Mouse (Mus musculus) heart, embryonic 14.5 days (tissue): ENCODE measurements around the gene Golga2. TPM values are rescaled to one million over a fixed set of nuclear protein-coding genes. Genes with fewer than 3 reads are reported as not detected.
A peak's percentile ranks its signal among the peaks of the same experiment; 100 is the strongest.

Source experiments
- ATAC-seq: fragments of 200-750 bp; cut with Nextera tagmentation; 2 replicates; pipeline ENCODE4 v1.8.0; 2017; ENCODE audit warnings: low read depth, moderate TSS enrichment; ENCODE audit not compliant: insufficient number of reproducible peaks, insufficient read depth, low FRiP score
- H3K27ac ChIP-seq, 2 experiments: fragments of 200-500 bp in 1 of 2; fragments of 300-500 bp in 1 of 2; sonication (generic) in 1 of 2; replicated peaks in 1 of 2; 2 replicates each; pipeline ENCODE4 v1.5.1; 2012 to 2014; ENCODE audit warnings: low read depth in 2 of 2, low read length in 2 of 2, control low read depth in 1 of 2, mild to moderate bottlenecking in 1 of 2, mixed read lengths in 1 of 2; ENCODE audit not compliant: control insufficient read depth in 1 of 2, insufficient read depth in 1 of 2
- H3K27me3 ChIP-seq: fragments of 300-500 bp; sonication (generic); 2 replicates; pipeline ENCODE4 v1.6.1; 2014; ENCODE audit warnings: mild to moderate bottlenecking, low read length, control low read depth; ENCODE audit not compliant: control insufficient read depth, insufficient read depth
- H3K36me3 ChIP-seq: fragments of 300-500 bp; sonication (generic); 2 replicates; pipeline ENCODE4 v1.6.1; 2014; ENCODE audit warnings: mild to moderate bottlenecking, control low read depth, low read length, mixed read lengths; ENCODE audit not compliant: control insufficient read depth, insufficient read depth
- H3K4me1 ChIP-seq, 2 experiments: fragments of 200-500 bp in 1 of 2; fragments of 300-500 bp in 1 of 2; sonication (generic) in 1 of 2; 2 replicates each; pipeline ENCODE4 v1.6.1; 2012 to 2014; ENCODE audit warnings: low read length in 2 of 2, control low read depth in 1 of 2, mixed read lengths in 1 of 2; ENCODE audit not compliant: control insufficient read depth in 2 of 2, insufficient read depth in 2 of 2
- H3K4me2 ChIP-seq: fragments of 300-500 bp; sonication (generic); 2 replicates; pipeline ENCODE4 v1.6.1; 2014; ENCODE audit warnings: mild to moderate bottlenecking, low read length
- H3K4me3 ChIP-seq, 2 experiments: fragments of 200-500 bp in 1 of 2; fragments of 300-500 bp in 1 of 2; sonication (generic) in 1 of 2; 2 replicates each; pipeline ENCODE4 v1.5.1; 2012 to 2014; ENCODE audit warnings: low read length in 2 of 2, mild to moderate bottlenecking in 2 of 2, control low read depth in 1 of 2, low read depth in 1 of 2, moderate library complexity in 1 of 2; ENCODE audit not compliant: control insufficient read depth in 1 of 2, insufficient read depth in 1 of 2
- H3K9ac ChIP-seq: fragments of 300-500 bp; sonication (generic); 2 replicates; pipeline ENCODE4 v1.6.1; 2014; ENCODE audit warnings: mild to moderate bottlenecking, low read length
- H3K9me3 ChIP-seq: fragments of 300-500 bp; sonication (generic); 2 replicates; pipeline ENCODE4 v1.6.1; 2016; ENCODE audit warnings: low read length, control low read depth; ENCODE audit not compliant: control insufficient read depth
- WGBS: fragments of 180-500 bp; shearing (Covaris S2); extraction: QIAGEN DNeasy Blood & Tissue Kit; methylation state at CpG from one replicate; pipeline ENCODE4 v1.1.7; 2014; 5-methylcytosine and 5-hydroxymethylcytosine counted together
- polyA plus RNA-seq: library from polyadenylated mRNA; unstranded; fragments of >200 nt; fragmentation: Nextera tagmentation; extraction: Ambion mirVana; gene quantifications from 2 replicates; pipeline ENCODE4 v1.2.1, GENCODE M21; 2014

The Golga2 gene
- polyA plus RNA-seq, 1 experiment from 2014 or later, result 22.6 TPM

GRCm38 (mm10) chr2:32348311-32348710 lies 61.1 kb downstream of the Golga2 start:
- Histone ChIP-seq H3K4me1 (peaks cover 5 to 6% of the 10 kb centered on the region in 2 experiments; a peak in 2 of 4 replicates), H3K9me3 (no peaks in the 10 kb centered on the region), H3K4me2 (no peak overlapping the region), H3K9ac (no peak overlapping the region), H3K27ac (no peak overlapping the region), H3K27me3 (peaks cover 28% of the 10 kb centered on the region; the same call in 1 of the 2 replicates), H3K4me3 (no peak overlapping the region), H3K36me3 (no peaks in the 10 kb centered on the region)
- 82% methylated on average over 11 of the region's 11 CpGs for WGBS
- ATAC-seq, result no peak

GRCm38 (mm10) chr2:32349625-32350255 lies 62.6 kb downstream of the Golga2 start:
- 50% methylated on average over 8 of the region's 8 CpGs for WGBS
- Histone ChIP-seq H3K27ac (no peak overlapping the region), H3K4me2 (no peak overlapping the region), H3K27me3 (peaks cover 28% of the 10 kb centered on the region; the same call in 1 of the 2 replicates), H3K4me3 (no peak overlapping the region), H3K9me3 (no peaks in the 10 kb centered on the region), H3K9ac (no peak overlapping the region), H3K36me3 (no peaks in the 10 kb centered on the region), H3K4me1 (peaks cover 10 to 13% of the 10 kb centered on the region in 2 experiments)
- ATAC-seq, result no peak

- no peak for ATAC-seq
- WGBS, result 47% methylated on average over 13 of the region's 13 CpGs
- no peaks in the 10 kb centered on the region for H3K36me3 ChIP-seq
- no peak overlapping the region for H3K27ac ChIP-seq
- H3K4me3 ChIP-seq, result no peak overlapping the region
- no peaks in the 10 kb centered on the region for H3K9me3 ChIP-seq
- no peak overlapping the region for H3K4me2 ChIP-seq
- H3K4me1 ChIP-seq, result peaks cover 12 to 15% of the 10 kb centered on the region in 2 experiments
- H3K27me3 ChIP-seq, result peaks cover 28% of the 10 kb centered on the region; the same call in 1 of the 2 replicates
- H3K9ac ChIP-seq, result no peak overlapping the region
Measured at GRCm38 (mm10) chr2:32350471-32351051, 63.4 kb downstream of the Golga2 start.

- H3K27ac ChIP-seq, result no peak overlapping the region
Measured at GRCm38 (mm10) chr2:32351471-32351961, 64.3 kb downstream of the Golga2 start.

GRCm38 (mm10) chr2:32352151-32353006 lies 65.2 kb downstream of the Golga2 start, which contains the start of gene Ciz1:
TSS of gene Ciz1 (plus strand) at chr2:32352327.
- WGBS, result 2% methylated on average over 45 of the region's 52 CpGs
- H3K4me1 ChIP-seq, result peaks cover 12 to 15% of the 10 kb centered on the region in 2 experiments
- no peaks in the 10 kb centered on the region for H3K9me3 ChIP-seq
- peak within 1 kb of the TSS; percentile 52 to 67 for H3K4me3 ChIP-seq
- H3K9ac ChIP-seq, result peak within 1 kb of the TSS; percentile 72
- H3K27ac ChIP-seq, result peak within 1 kb of the TSS in 1 of 2 experiments; percentile 2; a peak in 1 of 4 replicates
- peak within 1 kb of the TSS; percentile 91 for H3K4me2 ChIP-seq
- peak; percentile 7; the same call in 1 of the 2 replicates for ATAC-seq
- peaks cover 28% of the 10 kb centered on the region; the same call in 1 of the 2 replicates for H3K27me3 ChIP-seq
- H3K36me3 ChIP-seq, result no peaks in the 10 kb centered on the region

More at GRCm38 (mm10) chr2:32351471-32351961, 64.3 kb downstream of the Golga2 start:
- peak overlapping the region; percentile 91 for H3K4me2 ChIP-seq
- H3K36me3 ChIP-seq, result no peaks in the 10 kb centered on the region
- H3K27me3 ChIP-seq, result peaks cover 28% of the 10 kb centered on the region; the same call in 1 of the 2 replicates
- no peak for ATAC-seq
- no peaks in the 10 kb centered on the region for H3K9me3 ChIP-seq
- peak overlapping the region in 1 of 2 experiments; percentile 52; a peak in 1 of 4 replicates for H3K4me3 ChIP-seq
- 49% methylated on average over 9 of the region's 9 CpGs for WGBS
- H3K9ac ChIP-seq, result no peak overlapping the region
- peaks cover 12 to 15% of the 10 kb centered on the region in 2 experiments for H3K4me1 ChIP-seq

GRCm38 (mm10) chr2:32353007-32353542 lies 65.9 kb downstream of the Golga2 start, which contains the start of gene Dnm1:
TSS of gene Dnm1 (minus strand) at chr2:32353338.
- Histone ChIP-seq H3K9me3 (no peaks in the 10 kb centered on the region), H3K27me3 (peaks cover 24% of the 10 kb centered on the region; the same call in 1 of the 2 replicates), H3K27ac (peak within 1 kb of the TSS in 1 of 2 experiments; percentile 2; a peak in 1 of 4 replicates), H3K4me1 (peaks cover 12 to 15% of the 10 kb centered on the region in 2 experiments), H3K4me3 (peak within 1 kb of the TSS; percentile 52 to 67), H3K9ac (peak within 1 kb of the TSS; percentile 72), H3K36me3 (no peaks in the 10 kb centered on the region), H3K4me2 (peak within 1 kb of the TSS; percentile 91)
- WGBS, result under 1% methylated on average over 63 of the region's 63 CpGs
- peak; percentile 66 for ATAC-seq

GRCm38 (mm10) chr2:32353836-32354235 lies 66.7 kb downstream of the Golga2 start:
- no peaks in the 10 kb centered on the region for H3K9me3 ChIP-seq
- H3K27ac ChIP-seq, result no peak overlapping the region
- no peaks in the 10 kb centered on the region for H3K36me3 ChIP-seq
- no peak overlapping the region for H3K9ac ChIP-seq
- no peak overlapping the region for H3K4me3 ChIP-seq
- WGBS, result 58% methylated on average over 6 of the region's 6 CpGs
- peaks cover 12 to 15% of the 10 kb centered on the region in 2 experiments for H3K4me1 ChIP-seq
- ATAC-seq, result no peak
- H3K4me2 ChIP-seq, result peak overlapping the region; percentile 91
- peaks cover 19% of the 10 kb centered on the region; the same call in 1 of the 2 replicates for H3K27me3 ChIP-seq
